24 mouse cellular contexts compared by ENCODE assay signal in genomic region chr9:63784597-63784996, GRCm38 (mm10).
"Had no signal": no experiment of that assay in that cellular context is flagged by ENCODE, and none has a peak within 500 bp of the region (broad histone marks: within the 10 kb centered on the region; RNA-seq: fewer than 3 reads in every experiment).

No protein-coding gene starts in this region.

- H3K27ac ChIP-seq: gastrocnemius, adult 2 months; heart, embryonic 10.5 days; hindbrain, embryonic 14.5 days; intestine, embryonic 15.5 days; kidney, embryonic 15.5 days; kidney, postnatal 0 days; layer of hippocampus, adult 2 months; left cerebral cortex, adult 2 months; limb, embryonic 13.5 days; limb, embryonic 15.5 days had no signal

- H3K36me3 ChIP-seq: heart, embryonic 10.5 days; heart, embryonic 12.5 days; intestine, embryonic 15.5 days; kidney, embryonic 15.5 days; limb, embryonic 13.5 days; limb, embryonic 15.5 days had no signal

- H3K27me3 ChIP-seq: heart, embryonic 12.5 days; intestine, embryonic 15.5 days; kidney, embryonic 15.5 days; limb, embryonic 13.5 days; limb, embryonic 15.5 days had no signal

- DNase-seq: forebrain, postnatal 0 days; gastrocnemius, adult 2 months; gastrocnemius, postnatal 10 days; gastrocnemius, postnatal 25 days; heart, adult 18-20 months; heart, postnatal 10 days; heart, postnatal 4 days; kidney, adult 8-10 months; kidney, postnatal 4 days; lung, adult 18-20 months had no signal

- H3K4me3 ChIP-seq: gastrocnemius, adult 2 months; heart, embryonic 10.5 days; heart, embryonic 12.5 days; intestine, embryonic 15.5 days; kidney, embryonic 15.5 days; layer of hippocampus, adult 2 months; left cerebral cortex, adult 2 months; limb, embryonic 13.5 days; limb, embryonic 15.5 days had no signal

- H3K9me3 ChIP-seq: heart, embryonic 10.5 days; heart, embryonic 12.5 days; intestine, embryonic 15.5 days; kidney, embryonic 15.5 days; limb, embryonic 13.5 days; limb, embryonic 15.5 days had no signal

- ATAC-seq: forebrain, postnatal 0 days; hindbrain, embryonic 16.5 days; inflammation-experienced regulatory T-cells, adult 6 months; intestine, embryonic 15.5 days; intestine, postnatal 0 days had no signal

- H3K9ac ChIP-seq: forebrain, postnatal 0 days; heart, embryonic 12.5 days; hindbrain, embryonic 14.5 days; intestine, embryonic 15.5 days; kidney, embryonic 15.5 days; limb, embryonic 13.5 days; limb, embryonic 15.5 days; liver, embryonic 14.5 days had no signal

- H3K4me2 ChIP-seq: heart, embryonic 12.5 days; hindbrain, embryonic 14.5 days; intestine, embryonic 15.5 days; kidney, embryonic 15.5 days; limb, embryonic 13.5 days; limb, embryonic 15.5 days had no signal
